Mouse (Mus musculus) gastrocnemius, postnatal 36 days (tissue): ENCODE measurements around the gene Tanc1. TPM values are rescaled to one million over a fixed set of nuclear protein-coding genes. Genes with fewer than 3 reads are reported as not detected.

Source experiments
- DNase-seq, 2 experiments: peaks; one replicate each; pipeline ENCODE4 v3.0.0; 2022
- intact Hi-C: fragments of 180-260 bp; cut with DNase I; formaldehyde crosslinking; loops from one replicate; pipeline ENCODE4 v1.15.1; 2025
- total RNA-seq, 2 experiments: library from RNA; stranded (reverse); gene quantifications; 2 replicates each; pipeline ENCODE4 v1.2.3; 2021

Tanc1 gene
- total RNA-seq, 2 experiments from 2014 or later, result 6.8 to 8.3 TPM

DNA sequence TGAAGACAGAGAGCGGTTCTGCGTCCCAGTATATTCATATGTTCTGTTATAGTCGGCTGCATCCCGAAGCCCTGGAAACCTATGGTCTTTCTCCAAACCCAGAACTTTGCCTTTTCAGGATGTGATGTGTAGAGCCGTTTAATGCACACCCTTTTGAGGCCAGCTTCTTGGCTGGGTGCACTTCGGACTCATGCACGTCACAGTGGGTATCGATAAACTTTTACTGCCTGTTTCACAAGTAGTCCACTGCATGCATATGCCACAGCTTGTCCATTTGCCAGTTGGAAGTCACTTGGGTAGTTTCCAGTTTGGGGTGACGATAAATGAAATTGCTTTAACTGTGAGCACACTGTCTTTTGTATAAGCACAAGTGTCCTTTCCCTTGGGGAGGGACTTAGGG, 135.9 kb downstream of the Tanc1 start:
- no peak for DNase-seq
- intact Hi-C loops, result no loop called here

DNA sequence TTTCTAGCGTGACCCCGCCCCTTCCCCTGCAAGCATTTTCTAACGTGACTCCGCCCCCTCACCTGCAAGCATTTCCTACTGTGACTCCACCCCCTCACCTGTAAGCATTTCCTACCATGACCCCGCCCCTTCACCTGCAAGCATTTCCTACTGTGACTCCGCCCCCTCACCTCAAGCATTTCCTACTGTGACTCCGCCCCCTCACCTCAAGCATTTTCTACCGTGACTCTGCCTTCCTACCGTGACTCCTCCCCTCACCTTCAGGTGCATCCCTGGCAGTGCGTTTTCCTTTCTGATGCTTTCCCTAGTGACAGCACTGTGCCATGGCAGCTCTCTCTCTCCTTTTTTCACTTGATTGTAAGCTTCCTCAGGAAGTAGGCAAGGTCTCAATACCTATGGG, 137.5 kb downstream of the Tanc1 start:
- intact Hi-C loops, result no loop called here
- no peak for DNase-seq

DNA sequence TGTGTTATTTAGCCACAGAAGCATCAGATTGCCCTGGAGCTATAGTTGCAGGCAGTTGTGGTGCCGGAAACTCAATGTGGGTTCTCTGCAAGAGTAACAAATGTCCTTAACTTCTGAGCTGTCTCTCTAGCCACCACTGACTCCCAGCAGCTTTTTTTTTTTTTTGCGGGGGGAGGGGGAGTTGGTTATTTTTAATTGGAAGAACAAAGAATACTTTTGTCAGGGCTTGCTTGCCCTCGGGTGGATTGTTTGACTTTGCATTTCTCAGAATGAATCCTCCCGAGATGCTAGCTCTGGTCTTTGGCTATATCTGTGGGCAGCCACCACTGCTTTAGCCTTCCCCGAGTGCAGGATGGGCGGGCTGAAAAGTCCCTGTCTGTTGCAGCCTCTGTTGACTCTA, 139.3 kb downstream of the Tanc1 start:
- no peak for DNase-seq
- intact Hi-C loops, result no loop called here

DNA sequence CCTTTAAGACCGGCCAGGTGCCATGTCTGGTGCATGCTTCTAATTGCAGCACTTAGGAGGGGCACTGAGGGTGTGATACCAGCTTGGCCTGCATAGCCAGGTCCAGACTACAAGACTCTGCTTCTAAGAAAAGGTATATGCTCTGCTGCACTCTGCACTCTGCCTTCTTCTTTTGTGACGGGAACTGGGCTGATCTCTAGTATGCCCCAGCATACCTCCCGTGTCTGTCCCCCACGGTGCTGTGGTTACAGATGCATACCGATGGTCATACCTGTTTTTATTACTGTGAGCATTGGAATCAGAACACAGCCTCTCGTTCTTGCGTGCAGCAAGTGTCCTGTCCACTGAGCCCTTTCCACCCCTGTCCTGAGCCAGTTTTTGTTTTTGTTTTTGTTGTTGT, 140.3 kb downstream of the Tanc1 start:
- DNase-seq, result no peak
- intact Hi-C loops, result no loop called here

DNA sequence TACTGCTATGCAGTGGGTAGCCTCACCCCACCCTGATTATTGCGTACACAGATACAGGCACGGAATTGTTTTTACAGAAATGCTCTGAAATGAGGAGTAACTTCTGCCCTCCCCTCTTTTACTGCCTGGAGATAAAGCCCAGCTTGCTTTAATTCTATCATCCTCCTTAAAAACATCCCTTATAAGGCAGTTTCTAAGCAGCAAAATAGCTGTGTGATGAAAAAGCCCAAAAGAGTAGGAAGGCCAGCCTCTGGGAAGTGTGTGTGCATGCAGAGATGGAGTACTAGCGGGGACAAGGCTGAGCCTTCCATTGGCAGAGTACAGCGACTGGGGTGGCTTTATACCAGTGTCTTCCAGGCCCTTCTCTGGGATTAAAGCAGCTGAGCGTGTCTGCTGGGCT, 140.9 kb downstream of the Tanc1 start:
- no peak for DNase-seq
- intact Hi-C loops, result no loop called here

DNA sequence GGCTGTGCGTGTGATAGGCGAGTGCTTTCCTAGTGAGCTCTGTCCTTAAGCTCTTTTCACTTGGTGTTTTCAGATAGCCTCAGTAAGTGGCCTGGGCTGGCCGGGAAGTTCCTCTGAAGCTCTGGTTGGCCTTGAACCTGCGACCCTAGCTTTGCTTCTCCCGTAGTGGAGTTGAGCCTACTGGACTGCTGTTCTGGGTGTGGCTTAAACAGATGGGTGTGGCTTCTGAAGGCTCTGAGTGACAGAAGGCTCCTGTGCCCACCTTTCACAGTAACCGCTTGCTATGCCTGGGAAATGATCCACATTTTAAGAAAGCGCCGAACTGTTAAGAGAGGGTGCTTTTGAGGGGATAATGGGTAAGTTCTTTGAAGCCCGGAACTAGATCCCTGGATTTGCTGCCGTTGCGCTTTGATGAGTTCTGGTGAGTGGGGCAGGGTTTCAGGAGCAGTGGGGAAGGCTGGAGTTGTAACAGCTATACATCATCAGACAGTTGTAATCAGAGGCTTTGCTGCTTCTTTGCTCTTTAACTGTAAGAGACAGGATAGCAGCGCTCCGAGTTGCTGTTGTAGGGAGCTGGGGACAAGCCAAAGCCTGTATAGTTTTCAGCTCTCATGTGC, 144.4 kb downstream of the Tanc1 start:
- no peak for DNase-seq
- intact Hi-C loops, result no loop called here

DNA sequence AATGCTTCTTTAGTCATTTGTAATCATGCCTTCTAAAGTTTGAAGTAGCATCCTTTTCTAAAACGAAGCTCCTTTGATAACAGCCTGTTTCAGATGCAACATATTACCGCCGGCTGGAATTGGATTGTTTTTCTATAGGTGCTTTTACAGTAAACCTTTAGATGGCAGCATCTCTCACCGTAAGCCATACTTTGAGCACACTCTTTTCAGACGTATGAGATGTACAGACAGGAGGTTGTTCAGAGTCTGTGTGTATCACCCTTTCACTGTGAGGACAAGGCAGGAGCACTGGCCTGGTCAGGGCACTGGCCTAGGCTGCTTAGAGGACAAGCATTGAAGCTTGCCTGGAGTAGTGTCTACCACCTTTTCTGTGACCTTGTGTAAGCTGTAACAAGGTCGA, 145.2 kb downstream of the Tanc1 start:
- no peak for DNase-seq
- intact Hi-C loops, result no loop called here

DNA sequence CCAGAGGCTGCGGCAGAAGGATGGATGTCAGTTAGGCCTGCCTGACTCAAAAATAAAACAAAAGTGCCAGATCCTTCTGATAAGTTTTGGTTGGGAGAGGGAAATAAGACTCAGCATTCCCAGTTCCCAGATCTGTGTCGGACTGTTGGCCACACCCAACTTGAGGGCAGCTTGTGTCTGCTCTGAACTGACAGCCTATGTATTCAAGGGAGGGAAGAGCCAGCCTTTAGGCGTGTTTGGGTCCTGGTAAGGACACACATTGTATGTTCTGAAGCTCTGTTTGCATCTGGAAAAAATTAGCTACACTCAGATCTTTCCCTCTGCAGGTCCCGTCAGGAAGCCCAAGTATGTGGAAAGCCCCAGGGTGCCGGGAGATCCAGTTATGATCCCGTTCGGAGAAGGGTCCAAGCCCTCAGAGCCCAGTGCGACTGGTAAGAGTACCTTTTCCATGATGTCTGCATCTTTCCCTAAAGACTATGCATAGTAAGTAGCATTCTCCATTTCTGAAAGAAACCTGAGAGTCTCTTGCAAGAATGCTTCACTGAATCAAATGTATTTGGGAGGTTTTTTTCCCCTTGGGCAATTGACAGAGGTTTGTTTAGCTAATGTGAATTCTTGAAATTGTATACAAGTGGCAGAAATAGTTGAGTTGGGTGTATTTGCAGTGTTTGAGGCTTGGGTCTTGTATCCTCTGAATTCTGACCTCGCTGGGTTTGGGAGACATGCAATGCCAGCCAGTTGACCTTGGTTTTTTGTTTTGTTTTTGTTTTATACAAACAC, 146.5 kb downstream of the Tanc1 start:
- no peak for DNase-seq

DNA sequence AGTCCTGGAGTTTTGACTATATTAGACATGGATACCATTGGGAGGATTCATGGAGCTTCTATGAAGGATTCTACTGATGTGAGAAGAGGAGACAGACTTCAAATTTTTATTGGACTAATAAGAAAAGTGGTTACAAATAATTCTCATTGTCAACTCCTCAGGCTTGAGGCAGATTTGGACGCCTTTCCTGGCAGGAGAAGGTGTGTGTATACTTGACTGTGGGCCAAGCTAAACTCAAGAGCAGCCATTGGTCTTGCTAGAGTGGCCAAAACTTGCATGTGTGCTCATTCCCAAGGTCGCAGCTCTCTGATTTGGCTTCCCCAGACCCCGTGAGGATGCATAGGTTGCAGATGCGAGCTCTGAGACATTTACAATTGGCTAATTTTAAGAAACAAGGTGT, 148.9 kb downstream of the Tanc1 start:
- intact Hi-C loops, result no loop called here
- DNase-seq, result no peak

More for the DNA sequence above, 146.5 kb downstream of the Tanc1 start:
- intact Hi-C loops, result no loop called here

DNA sequence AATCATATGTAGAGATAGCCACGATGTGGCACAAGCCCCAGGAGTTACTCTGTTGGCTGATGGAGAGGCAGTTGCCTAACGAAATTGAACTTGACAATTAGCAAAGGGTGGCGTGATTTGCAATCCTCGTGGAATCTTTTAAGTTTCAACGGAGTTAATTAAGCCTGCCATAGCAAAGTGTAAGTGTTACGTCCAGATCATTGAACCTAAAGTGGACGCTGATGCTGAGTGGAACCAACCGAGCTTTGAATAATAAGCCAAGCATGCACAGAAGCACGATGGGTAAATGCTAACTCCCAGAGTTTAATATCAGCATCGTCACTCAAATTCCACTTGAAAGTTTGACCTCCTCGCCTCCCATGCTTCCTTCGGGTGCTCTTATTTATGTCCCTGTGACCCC, 149.3 kb downstream of the Tanc1 start:
- intact Hi-C loops, result no loop called here

DNA sequence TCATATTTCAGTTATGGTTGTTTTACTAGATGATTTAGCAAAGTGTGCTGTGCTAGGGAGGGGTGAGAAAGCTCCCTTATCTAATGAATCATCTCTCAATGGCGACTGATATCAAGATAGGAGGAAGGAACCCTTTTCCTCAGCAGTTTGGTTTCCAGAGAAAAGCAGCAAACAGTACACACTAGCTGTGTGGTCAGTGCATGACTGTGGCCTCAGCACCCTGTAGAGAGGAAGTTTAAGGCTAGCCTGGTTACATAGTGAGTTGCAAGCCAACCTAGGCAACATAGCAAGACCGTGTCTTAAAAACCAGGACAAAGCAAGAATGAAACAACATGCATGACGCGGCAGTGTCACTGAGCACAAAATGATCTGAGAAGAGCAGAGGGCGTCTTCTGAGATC, 150.4 kb downstream of the Tanc1 start:
- DNase-seq, result no peak
- intact Hi-C loops, result no loop called here

More for the DNA sequence above, 149.3 kb downstream of the Tanc1 start:
- no peak for DNase-seq

DNA sequence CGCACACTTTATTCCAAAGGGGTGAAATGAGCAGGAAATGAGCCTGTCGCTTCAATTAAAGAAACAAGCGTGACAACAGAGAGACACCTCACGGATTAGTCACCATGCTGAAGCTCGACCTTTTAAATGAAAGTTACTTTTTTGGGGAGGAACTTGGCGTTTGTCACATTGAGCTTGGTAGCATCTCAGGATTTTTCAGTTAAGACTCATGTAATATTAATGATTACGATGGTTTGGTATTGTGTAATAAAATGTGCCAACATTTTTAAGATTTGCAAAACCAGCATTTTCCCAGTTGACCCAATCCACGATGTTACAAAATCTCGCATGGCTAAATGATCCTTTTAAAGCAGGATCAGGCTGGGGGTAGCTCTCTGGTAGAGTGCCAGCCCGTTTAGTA, 153.8 kb downstream of the Tanc1 start:
- intact Hi-C loops, result no loop called here
- DNase-seq, result no peak

DNA sequence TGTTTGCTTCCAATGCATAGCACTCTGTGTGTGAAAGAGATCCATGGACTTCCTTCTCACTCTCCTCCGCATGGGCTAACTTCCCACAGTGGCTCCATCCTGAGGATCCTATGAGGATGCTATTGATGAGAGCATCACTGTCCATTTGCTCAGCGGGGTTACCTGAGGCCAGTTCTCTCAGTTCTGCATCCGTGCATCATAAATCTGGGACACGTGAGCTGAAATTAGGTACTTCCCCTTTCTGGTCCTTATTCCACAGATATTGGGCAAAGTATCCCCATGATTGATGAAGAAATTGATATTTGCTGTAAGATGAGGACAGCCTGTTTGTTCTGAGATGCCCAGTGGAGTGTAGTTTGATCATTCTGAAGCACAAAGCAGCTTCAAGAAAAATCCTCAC, 156.1 kb downstream of the Tanc1 start:
- DNase-seq, result no peak
- intact Hi-C loops, result no loop called here

DNA sequence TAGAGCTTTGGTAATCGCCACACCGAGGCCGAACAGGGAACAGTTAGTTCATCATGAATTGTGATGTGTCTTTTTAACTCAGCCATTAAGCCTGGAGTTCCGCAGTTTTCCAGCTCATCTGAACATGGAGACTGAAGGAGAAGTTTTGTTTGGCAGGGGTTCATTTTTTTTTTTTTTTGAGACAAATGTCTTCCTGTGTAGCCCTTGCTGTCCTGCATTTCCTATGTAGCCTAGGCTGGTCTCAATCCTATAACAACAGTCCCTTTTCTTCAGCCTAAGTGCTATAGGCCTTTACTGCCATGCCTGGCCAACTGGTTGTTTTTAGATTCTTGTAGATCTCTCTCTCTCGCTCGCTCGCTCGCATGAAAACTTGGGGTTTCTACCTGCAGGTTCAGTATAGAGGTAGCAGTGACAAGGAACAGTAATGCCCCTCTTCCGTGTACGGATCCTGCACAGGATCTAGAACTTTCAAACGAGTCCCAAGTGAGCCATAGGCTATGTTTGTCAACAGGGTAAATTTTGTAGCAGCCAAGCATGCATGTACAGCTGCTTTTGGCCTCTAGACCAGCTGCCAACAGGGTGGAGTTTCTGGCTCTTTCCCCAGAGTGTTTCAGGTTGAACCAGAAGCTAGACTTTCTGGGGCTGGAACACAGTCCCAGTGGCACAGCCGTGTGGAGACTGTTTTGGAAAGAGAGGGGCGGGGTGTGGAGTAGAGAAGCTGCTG, 157.0 kb downstream of the Tanc1 start:
- peak; percentile 40 to 60 for DNase-seq
- intact Hi-C loops, result no loop called here

DNA sequence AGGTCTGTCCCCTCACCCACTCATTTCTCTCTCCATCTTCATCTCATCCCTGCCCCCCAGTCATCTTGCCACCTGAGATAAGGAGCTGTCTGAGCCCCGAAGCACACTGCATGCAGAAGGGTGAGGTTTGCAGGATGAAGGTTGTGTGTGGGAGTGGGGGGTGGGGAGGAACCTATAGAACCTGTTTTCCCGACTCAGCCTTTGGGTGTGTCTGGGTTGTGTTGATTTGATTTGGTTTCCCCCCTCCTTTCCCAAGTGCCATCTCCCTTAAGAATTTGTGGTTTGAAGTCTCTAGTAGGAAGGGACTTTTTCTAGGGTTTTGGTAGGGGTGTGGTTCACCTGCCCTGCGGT, 157.5 kb downstream of the Tanc1 start:
- no peak for DNase-seq
- intact Hi-C loops, result no loop called here

DNA sequence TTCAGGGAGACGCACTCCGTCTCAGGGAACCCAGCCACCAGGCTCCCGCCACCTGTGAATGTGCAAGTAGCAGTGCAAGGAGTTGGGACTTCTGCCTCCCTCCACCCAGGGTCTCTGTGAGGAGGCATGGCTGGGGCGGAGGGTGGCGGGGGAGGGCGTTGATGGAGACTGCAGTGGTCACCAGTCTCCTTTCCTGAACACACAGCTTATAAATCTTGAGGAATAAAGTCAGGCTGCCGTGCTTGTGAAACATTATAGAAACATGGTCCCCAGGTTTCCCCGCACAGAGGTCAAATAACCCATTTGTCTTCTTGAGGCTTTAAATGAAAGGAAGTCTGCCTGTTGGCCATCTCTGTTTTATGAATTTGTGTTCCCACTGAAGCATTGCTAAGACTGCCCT, 159.9 kb downstream of the Tanc1 start:
- intact Hi-C loops, result no loop called here
- DNase-seq, result no peak

DNA sequence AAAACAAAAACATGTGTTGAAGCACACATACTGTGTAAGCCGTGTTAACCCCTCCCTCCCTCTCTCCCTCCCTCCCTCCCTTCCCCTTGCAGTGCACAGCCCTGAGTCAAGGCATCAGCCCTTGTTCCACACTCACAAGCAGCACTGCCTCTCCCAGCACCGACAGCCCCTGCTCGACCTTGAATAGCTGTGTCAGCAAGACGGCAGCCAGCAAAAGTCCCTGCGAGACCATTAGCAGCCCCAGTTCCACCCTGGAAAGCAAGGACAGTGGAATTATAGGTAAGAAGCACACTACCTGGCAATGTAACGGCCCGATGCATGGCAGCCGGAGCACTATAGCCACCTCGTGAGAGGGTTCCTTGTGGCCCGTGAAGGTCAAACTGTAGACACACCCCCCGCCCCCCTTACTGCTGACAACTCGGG, 160.4 kb downstream of the Tanc1 start:
- no peak for DNase-seq
- intact Hi-C loops, result no loop called here

DNA sequence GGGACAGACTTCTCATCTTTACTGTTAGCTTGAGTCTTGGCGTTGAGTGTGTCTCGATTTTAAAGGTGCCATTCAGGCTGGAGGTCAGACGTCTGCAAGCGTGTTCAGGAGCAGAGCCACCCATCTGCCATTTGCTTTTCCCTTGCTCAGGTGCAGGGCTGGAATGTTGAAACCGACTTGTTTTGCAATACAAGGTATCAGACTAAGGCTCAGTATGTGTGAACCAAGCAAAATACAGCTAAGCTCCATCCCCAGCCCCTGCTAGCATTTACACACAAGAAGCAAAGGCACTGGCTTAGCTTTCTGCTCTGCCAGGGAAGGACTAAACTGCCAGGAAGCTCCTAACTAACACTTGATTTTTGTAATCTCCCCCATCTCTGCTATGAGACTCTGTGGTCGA, 162.5 kb downstream of the Tanc1 start:
- intact Hi-C loops, result no loop called here
- DNase-seq, result no peak

DNA sequence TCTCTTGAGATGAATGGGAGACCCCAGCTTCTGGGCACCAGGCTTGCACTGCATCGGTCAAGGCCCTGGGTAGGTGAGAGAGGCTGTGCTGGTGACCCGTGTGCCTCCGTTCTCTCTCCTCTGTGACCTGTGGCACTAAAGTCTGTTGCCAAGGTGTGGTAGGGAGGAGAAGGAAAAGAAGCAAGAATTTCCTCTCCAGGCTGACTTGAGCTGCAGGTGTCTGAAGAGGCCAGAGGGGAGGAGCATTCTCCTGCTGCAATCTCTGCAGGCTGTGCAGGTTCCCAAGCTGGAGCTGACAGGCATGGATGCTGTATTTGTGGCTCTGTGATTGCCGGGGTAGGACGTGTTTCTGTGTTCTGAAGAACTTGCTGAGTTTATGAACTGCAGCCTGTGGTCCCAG, 163.3 kb downstream of the Tanc1 start:
- DNase-seq, result no peak
- intact Hi-C loops, result no loop called here

DNA sequence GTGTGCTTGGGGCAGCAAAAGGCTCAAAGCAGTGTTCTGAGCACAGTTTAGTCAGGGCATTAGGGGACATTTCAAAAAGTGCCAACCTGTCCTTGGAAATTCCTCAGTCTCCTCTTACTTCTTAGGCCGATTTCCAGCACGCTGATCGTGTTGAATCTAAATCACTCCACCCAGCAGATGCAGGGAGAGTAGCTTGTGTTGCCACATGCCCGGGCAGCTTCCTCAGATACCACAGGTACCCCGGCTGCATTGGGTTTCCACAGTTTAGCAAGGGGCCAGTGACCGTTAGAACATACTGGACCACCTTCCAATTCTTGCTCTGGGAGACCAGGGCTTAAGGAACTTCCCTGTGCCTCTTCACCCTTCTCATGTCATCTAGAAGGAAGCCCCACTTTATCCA, 164.0 kb downstream of the Tanc1 start:
- intact Hi-C loops, result no loop called here
- DNase-seq, result no peak

DNA sequence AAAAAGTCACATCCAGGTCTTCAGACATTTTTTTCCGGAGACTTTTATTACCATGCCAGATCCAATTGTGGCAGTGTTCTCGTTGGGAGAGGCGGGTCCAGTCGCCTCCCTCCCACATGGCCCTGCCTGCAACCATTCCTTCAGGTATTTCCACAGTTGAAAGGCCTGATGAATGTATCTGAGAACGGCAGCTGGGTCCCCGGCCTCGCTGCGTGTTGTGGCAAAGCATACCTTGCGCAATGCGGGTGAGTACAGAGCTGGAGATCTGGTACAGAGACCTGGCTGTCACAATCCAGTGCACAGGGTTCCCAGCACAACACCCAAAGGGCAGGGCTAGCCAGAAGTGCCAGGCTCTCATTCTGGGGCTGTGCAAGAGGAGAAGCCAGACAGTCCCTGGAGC, 167.5 kb downstream of the Tanc1 start:
- no peak for DNase-seq
- intact Hi-C loops, result no loop called here

DNA sequence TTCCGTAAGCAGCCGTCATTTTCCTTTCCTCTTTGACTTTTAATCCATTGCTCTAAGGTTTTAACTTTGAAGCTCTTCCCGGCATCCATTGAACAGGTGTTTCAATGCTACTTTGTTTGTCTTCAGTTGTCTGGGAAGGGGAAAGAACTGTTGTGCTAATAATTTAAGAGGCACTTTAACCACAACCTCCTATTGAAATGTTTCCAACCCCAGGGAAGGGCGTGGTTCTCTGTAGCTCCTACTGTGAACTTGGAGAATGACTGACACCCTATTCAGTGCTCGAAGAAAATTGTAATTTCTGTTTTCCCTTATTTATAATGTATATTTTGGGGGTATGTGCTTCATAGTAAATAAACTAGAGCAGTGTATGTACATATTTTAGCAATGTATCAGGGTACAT, 168.4 kb downstream of the Tanc1 start:
- no peak for DNase-seq
- intact Hi-C loops, result no loop called here
